15 mouse cellular contexts compared by ENCODE assay signal in the genomic region with DNA sequence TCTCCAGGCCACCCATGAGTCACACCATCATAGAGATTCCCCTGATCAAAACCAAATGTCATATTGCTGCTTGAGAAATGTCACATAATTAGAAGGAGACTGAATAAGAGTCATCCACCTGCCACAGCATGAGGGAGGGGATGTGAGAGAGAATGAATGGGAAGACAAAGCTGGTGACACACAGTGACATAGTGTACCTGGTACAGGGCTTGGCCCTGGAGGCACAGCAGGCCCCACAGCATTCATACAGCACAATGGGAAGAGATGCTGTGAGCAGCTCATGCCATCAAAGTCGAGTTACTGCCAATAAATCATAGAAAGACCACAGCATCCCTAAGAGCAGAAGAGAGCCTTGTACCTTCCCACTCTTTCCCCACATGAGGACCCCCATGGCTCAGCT.
"Had no signal": no experiment of that assay in that cellular context is flagged by ENCODE, and none has a peak within 500 bp of the region (broad histone marks: within the 10 kb centered on the region; RNA-seq: fewer than 3 reads in every experiment).

No protein-coding gene starts in this region.

- H3K9me3 ChIP-seq: limb, embryonic 15.5 days; liver, embryonic 12.5 days; neural tube, embryonic 13.5 days had no signal

- H3K27ac ChIP-seq: limb, embryonic 15.5 days; liver, embryonic 12.5 days; neural tube, embryonic 13.5 days; stomach, postnatal 0 days had no signal

- H3K4me3 ChIP-seq: limb, embryonic 15.5 days; liver, embryonic 12.5 days; neural tube, embryonic 13.5 days had no signal

- H3K4me1 ChIP-seq: limb, embryonic 15.5 days; liver, embryonic 12.5 days; neural tube, embryonic 13.5 days had no signal

- H3K27me3 ChIP-seq: limb, embryonic 15.5 days; liver, embryonic 12.5 days; neural tube, embryonic 13.5 days had no signal

- H3K9ac ChIP-seq: limb, embryonic 15.5 days; liver, embryonic 12.5 days; lung, embryonic 14.5 days; neural tube, embryonic 13.5 days had no signal

- ATAC-seq: liver, embryonic 12.5 days had no signal

- H3K36me3 ChIP-seq: limb, embryonic 15.5 days; liver, embryonic 12.5 days; neural tube, embryonic 13.5 days had no signal

- DNase-seq: kidney, adult 8-10 months; kidney, postnatal 25 days; layer of hippocampus, adult 9-11 months; layer of hippocampus, postnatal 36 days; lung, embryonic 14.5 days; lung, postnatal 10 days; lung, postnatal 4 days; midbrain, embryonic 14.5 days; right cerebral cortex, postnatal 14 days; thymus, adult 18-20 months; thymus, postnatal 14 days had no signal

- H3K4me2 ChIP-seq: limb, embryonic 15.5 days; liver, embryonic 12.5 days; lung, embryonic 14.5 days; neural tube, embryonic 13.5 days had no signal
